Mouse (Mus musculus) effector memory CD4-positive, alpha-beta T cell, adult 5 months (primary cell): ENCODE results near the gene Tesc. TPM values are rescaled to one million over a fixed set of nuclear protein-coding genes. Genes with fewer than 3 reads are reported as not detected.

ENCODE experiments used
- polyA plus RNA-seq: library from polyadenylated mRNA; unstranded; fragments of 100-300 nt; shearing (Covaris generic); gene quantifications from one replicate; pipeline ENCODE4 v1.2.1, GENCODE M21; 2017

Gene Tesc
- polyA plus RNA-seq, result 76.2 TPM

GRCm38 (mm10) chr5:118027698-118028190 is at the start of gene Tesc:
Gene Tesc (plus strand): TSS chr5:118027743.

Other genes starting within 250 kb of the Tesc start
- gene Nos1, start 246.7 kb upstream of the Tesc start, polyA plus RNA-seq, result not detected
- gene Fbxo21, start 51.0 kb upstream of the Tesc start, polyA plus RNA-seq, result 28.5 TPM
- gene Fbxw8, start 127.7 kb downstream of the Tesc start, polyA plus RNA-seq, result 20.5 TPM
- not detected for gene Hrk, start 136.9 kb downstream of the Tesc start, polyA plus RNA-seq
- gene Rnft2, start 217.4 kb downstream of the Tesc start, polyA plus RNA-seq, result 0.65 TPM
- gene 2410131K14Rik, start 217.5 kb downstream of the Tesc start, polyA plus RNA-seq, result 4.3 TPM